27 mouse cellular contexts compared by ENCODE assay signal in the genomic region with DNA sequence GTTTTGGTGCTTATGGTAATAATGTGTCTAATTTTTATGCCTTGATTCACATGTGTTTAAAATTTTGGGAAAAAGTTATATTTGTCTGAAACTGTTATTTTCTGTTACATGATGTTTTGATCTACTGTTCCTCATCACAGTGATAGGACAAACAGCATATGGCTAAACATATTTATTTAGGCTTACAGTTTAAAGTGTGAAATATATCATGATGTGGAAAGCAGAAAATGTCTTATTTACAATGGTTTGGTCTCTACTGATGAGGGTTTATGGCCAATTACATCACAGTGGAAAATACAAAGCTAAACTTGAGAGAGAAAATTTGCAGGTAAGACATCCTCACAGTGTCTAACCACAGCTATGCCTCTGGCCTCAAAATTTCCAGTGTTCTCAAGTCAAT.
"Had no signal": no experiment of that assay in that cellular context is flagged by ENCODE, and none has a peak within 500 bp of the region (broad histone marks: within the 10 kb centered on the region; RNA-seq: fewer than 3 reads in every experiment).

No protein-coding gene starts in this region.

- H3K27me3 ChIP-seq: heart, embryonic 13.5 days; heart, embryonic 15.5 days; hindbrain, embryonic 13.5 days; hindbrain, embryonic 15.5 days; kidney, embryonic 15.5 days; limb, embryonic 13.5 days; limb, embryonic 15.5 days; liver, embryonic 12.5 days had no signal

- H3K9me3 ChIP-seq: heart, embryonic 13.5 days; heart, embryonic 15.5 days; hindbrain, embryonic 13.5 days; hindbrain, embryonic 15.5 days; kidney, embryonic 15.5 days; limb, embryonic 13.5 days; limb, embryonic 15.5 days; liver, embryonic 12.5 days had no signal

- ATAC-seq: hindbrain, postnatal 0 days; intestine, embryonic 16.5 days; liver, embryonic 12.5 days had no signal

- H3K36me3 ChIP-seq: heart, embryonic 13.5 days; heart, embryonic 15.5 days; hindbrain, embryonic 13.5 days; hindbrain, embryonic 15.5 days; kidney, embryonic 15.5 days; limb, embryonic 13.5 days; limb, embryonic 15.5 days; liver, embryonic 12.5 days had no signal

- H3K4me3 ChIP-seq: heart, adult 2 months; heart, embryonic 13.5 days; heart, embryonic 15.5 days; hindbrain, embryonic 13.5 days; hindbrain, embryonic 15.5 days; kidney, embryonic 15.5 days; limb, embryonic 13.5 days; limb, embryonic 15.5 days; liver, embryonic 12.5 days had no signal

- DNase-seq: gastrocnemius, postnatal 14 days; gastrocnemius, postnatal 36 days; heart, adult 11 months; heart, adult 2 months; heart, postnatal 14 days; heart, postnatal 36 days; kidney, adult 11 months; kidney, adult 2 months; kidney, adult 9 months; kidney, postnatal 14 days; kidney, postnatal 36 days; layer of hippocampus, adult 9-11 months; layer of hippocampus, postnatal 36 days; left cerebral cortex, postnatal 4 days had no signal

- H3K4me2 ChIP-seq: heart, embryonic 11.5 days; heart, embryonic 13.5 days; heart, embryonic 15.5 days; hindbrain, embryonic 13.5 days; hindbrain, embryonic 15.5 days; kidney, embryonic 15.5 days; limb, embryonic 13.5 days; limb, embryonic 15.5 days; liver, embryonic 12.5 days had no signal

- H3K4me1 ChIP-seq: heart, embryonic 13.5 days; heart, embryonic 15.5 days; hindbrain, embryonic 13.5 days; hindbrain, embryonic 15.5 days; kidney, embryonic 15.5 days; limb, embryonic 13.5 days; limb, embryonic 15.5 days; liver, embryonic 12.5 days had no signal

- H3K9ac ChIP-seq: heart, embryonic 13.5 days; heart, embryonic 15.5 days; hindbrain, embryonic 13.5 days; hindbrain, embryonic 15.5 days; kidney, embryonic 15.5 days; limb, embryonic 13.5 days; limb, embryonic 15.5 days; liver, embryonic 12.5 days; liver, embryonic 14.5 days had no signal

- H3K27ac ChIP-seq: heart, adult 2 months; heart, embryonic 13.5 days; heart, embryonic 15.5 days; hindbrain, embryonic 13.5 days; hindbrain, embryonic 15.5 days; hindbrain, postnatal 0 days; kidney, embryonic 15.5 days; kidney, postnatal 0 days; limb, embryonic 13.5 days; limb, embryonic 15.5 days; liver, embryonic 12.5 days; liver, embryonic 14.5 days had no signal
